Mouse (Mus musculus): Measurements from ENCODE around the gene Gtf2f2. TPM values are rescaled to one million over a fixed set of nuclear protein-coding genes. Genes with fewer than 3 reads are reported as not detected.
A peak's percentile ranks its signal among the peaks of the same experiment; 100 is the strongest.
"Not testable (repeated sequence)": the region's sequence is repeated elsewhere in the genome, so short reads cannot be mapped to it uniquely, and the experiment has no call there.

Gtf2f2 gene
- polyA plus RNA-seq, 1 experiment from 2014 or later = 40.5 TPM

GRCm38 (mm10) chr14:75871111-75871510 is 139.6 kb downstream of the Gtf2f2 start:
- ATAC-seq (ENCODE audit: low read depth) = peak; percentile 41; the same call in 1 of the 2 replicates
- Histone ChIP-seq H3K27ac (ENCODE audit: low read depth, low read length) (no peak overlapping the region), H3K9ac (replicated peaks; ENCODE audit: low read depth, low read length) (no peak overlapping the region), H3K27me3 (ENCODE audit: control insufficient read depth, insufficient read depth, low read length) (no peaks in the 10 kb centered on the region), H3K4me1 (ENCODE audit: control insufficient read depth, insufficient read depth, low read length) (no peaks in the 10 kb centered on the region), H3K36me3 (ENCODE audit: control insufficient read depth, insufficient read depth, low read length) (no peaks in the 10 kb centered on the region), H3K9me3 (ENCODE audit: control insufficient read depth, low read length) (no peaks in the 10 kb centered on the region), H3K4me3 (ENCODE audit: low read depth, low read length) (no peak overlapping the region), H3K4me2 (ENCODE audit: low read depth, low read length) (no peak overlapping the region)
- WGBS = 16% methylated on average over 5 of the region's 5 CpGs

- H3K4me3 ChIP-seq (ENCODE audit: low read depth, low read length) = no peak overlapping the region
- H3K36me3 ChIP-seq (ENCODE audit: control insufficient read depth, insufficient read depth, low read length) = no peaks in the 10 kb centered on the region
- peak; percentile 68 for ATAC-seq (ENCODE audit: low read depth)
- H3K9ac ChIP-seq (replicated peaks; ENCODE audit: low read depth, low read length) = no peak overlapping the region
- peak overlapping the region; percentile 26; the same call in 1 of the 2 replicates for H3K4me2 ChIP-seq (ENCODE audit: low read depth, low read length)
- H3K27me3 ChIP-seq (ENCODE audit: control insufficient read depth, insufficient read depth, low read length) = no peaks in the 10 kb centered on the region
- H3K27ac ChIP-seq (ENCODE audit: low read depth, low read length) = no peak overlapping the region
- no peaks in the 10 kb centered on the region for H3K4me1 ChIP-seq (ENCODE audit: control insufficient read depth, insufficient read depth, low read length)
- no peaks in the 10 kb centered on the region for H3K9me3 ChIP-seq (ENCODE audit: control insufficient read depth, low read length)
- 25% methylated on average over 9 of the region's 10 CpGs for WGBS
Measured at GRCm38 (mm10) chr14:75870631-75871030, 140.0 kb downstream of the Gtf2f2 start.

DNA sequence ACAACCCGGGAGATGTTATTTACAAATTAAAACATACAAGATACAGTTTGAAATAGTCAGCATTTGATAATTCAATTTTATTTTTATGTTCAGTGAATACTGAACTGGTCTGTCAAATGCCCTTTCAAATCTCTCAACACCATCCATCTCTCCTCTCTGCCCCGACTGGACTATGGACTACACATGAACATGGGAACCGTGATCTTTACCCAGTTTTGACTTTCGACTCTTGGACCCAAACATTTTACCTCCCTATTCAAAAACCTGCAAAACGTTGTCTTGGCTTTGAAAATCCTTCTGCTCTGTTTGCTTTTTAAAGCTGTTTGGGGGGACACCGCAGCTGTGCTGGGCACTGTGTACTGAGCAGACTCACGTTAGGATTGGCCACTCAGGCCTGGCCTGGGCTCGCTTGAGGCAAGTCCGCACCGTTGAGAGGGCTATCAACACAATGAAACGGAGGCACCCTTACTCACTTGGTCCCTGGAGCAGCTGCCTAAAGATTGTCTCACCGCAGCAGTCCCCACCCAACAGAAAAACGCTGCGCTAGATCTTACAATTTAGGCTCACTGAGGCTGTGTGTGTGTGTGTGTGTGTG is 140.8 kb downstream of the Gtf2f2 start:
- no peak for ATAC-seq (ENCODE audit: low read depth)
- Histone ChIP-seq H3K9me3 (ENCODE audit: control insufficient read depth, low read length) (no peaks in the 10 kb centered on the region), H3K4me3 (ENCODE audit: low read depth, low read length) (no peak overlapping the region), H3K4me1 (ENCODE audit: control insufficient read depth, insufficient read depth, low read length) (no peaks in the 10 kb centered on the region), H3K36me3 (ENCODE audit: control insufficient read depth, insufficient read depth, low read length) (no peaks in the 10 kb centered on the region), H3K4me2 (ENCODE audit: low read depth, low read length) (no peak overlapping the region), H3K27me3 (ENCODE audit: control insufficient read depth, insufficient read depth, low read length) (no peaks in the 10 kb centered on the region), H3K27ac (ENCODE audit: low read depth, low read length) (no peak overlapping the region), H3K9ac (replicated peaks; ENCODE audit: low read depth, low read length) (no peak overlapping the region)
- 69% methylated on average over 14 of the region's 14 CpGs for WGBS

DNA sequence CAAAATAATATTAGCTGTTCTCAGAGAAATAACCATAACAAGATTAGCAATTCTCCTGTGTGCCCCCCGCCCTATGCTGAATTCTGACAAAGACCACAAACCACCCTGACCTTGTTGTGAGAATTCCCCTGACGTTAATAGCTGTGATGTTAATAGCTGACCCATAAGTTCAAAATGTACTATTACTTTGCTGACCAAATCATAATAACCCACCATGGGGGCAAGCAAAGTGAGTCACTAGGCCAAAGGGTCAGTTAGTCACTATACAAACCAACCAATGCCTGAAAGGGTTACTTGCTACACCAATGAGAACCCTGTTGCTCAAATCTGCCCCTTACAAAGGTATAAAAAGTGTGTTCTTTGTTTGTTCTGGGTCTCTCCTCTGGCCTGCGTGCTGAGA is 142.6 kb downstream of the Gtf2f2 start:
- H3K9me3 ChIP-seq (ENCODE audit: control insufficient read depth, low read length); H3K4me3 ChIP-seq (ENCODE audit: low read depth, low read length); H3K27ac ChIP-seq (ENCODE audit: low read depth, low read length); H3K36me3 ChIP-seq (ENCODE audit: control insufficient read depth, insufficient read depth, low read length); H3K27me3 ChIP-seq (ENCODE audit: control insufficient read depth, insufficient read depth, low read length); ATAC-seq (ENCODE audit: low read depth); H3K4me2 ChIP-seq (ENCODE audit: low read depth, low read length); H3K9ac ChIP-seq (replicated peaks; ENCODE audit: low read depth, low read length); H3K4me1 ChIP-seq (ENCODE audit: control insufficient read depth, insufficient read depth, low read length): not testable (repeated sequence)
- 67% methylated on average over 3 of the region's 3 CpGs for WGBS

- H3K4me1 ChIP-seq (ENCODE audit: control insufficient read depth, insufficient read depth, low read length) = no peaks in the 10 kb centered on the region
- H3K9me3 ChIP-seq (ENCODE audit: control insufficient read depth, low read length) = no peaks in the 10 kb centered on the region
- no peak overlapping the region for H3K4me3 ChIP-seq (ENCODE audit: low read depth, low read length)
- no peaks in the 10 kb centered on the region for H3K27me3 ChIP-seq (ENCODE audit: control insufficient read depth, insufficient read depth, low read length)
- 85% methylated on average over 9 of the region's 9 CpGs for WGBS
- H3K4me2 ChIP-seq (ENCODE audit: low read depth, low read length) = no peak overlapping the region
- ATAC-seq (ENCODE audit: low read depth) = no peak
- H3K27ac ChIP-seq (ENCODE audit: low read depth, low read length) = no peak overlapping the region
- H3K9ac ChIP-seq (replicated peaks; ENCODE audit: low read depth, low read length) = no peak overlapping the region
- H3K36me3 ChIP-seq (ENCODE audit: control insufficient read depth, insufficient read depth, low read length) = no peaks in the 10 kb centered on the region
Measured at GRCm38 (mm10) chr14:75866706-75867333, 143.8 kb downstream of the Gtf2f2 start.

DNA sequence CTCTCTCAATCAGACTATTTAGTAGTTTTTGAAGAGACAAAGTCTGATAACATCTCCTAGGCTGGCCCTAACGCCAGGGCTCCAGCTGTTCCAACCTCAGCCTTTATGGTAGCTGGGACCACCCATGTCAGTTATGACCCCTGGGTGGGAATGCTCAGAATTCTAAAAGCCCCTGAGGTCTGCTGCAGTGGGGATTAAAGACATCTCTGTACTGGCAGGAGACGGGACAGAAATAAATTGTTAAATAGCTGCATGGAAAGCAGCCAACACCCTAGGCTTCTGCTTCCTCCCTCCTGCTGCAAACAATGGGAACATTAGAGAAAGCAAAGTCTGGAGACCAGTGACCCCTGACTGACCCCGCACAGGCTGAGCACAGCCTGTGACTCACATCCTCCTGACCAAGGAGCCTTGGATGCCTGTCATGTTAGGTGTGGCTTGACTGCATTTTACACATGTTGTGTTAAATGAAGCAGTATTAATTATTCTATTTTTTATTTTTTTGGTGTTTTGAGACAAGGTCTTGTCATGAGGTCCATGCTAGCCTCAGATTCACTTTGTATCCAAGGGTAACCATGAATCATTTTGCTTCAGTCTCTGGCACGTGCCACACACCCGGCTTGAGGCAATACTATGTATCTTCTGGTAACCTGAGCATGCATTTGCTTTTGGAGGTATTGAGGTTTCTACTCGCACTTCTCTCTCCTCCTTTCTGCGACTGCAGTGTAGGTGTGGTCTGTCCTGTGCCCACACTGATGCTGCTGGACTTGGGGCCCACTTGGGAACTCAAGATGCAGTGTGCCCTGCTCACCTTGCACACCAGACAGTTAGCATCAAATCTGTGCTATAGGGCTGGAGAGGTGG is 146.9 kb downstream of the Gtf2f2 start:
- no peaks in the 10 kb centered on the region for H3K36me3 ChIP-seq (ENCODE audit: control insufficient read depth, insufficient read depth, low read length)
- ATAC-seq (ENCODE audit: low read depth) = peak; percentile 90
- H3K9me3 ChIP-seq (ENCODE audit: control insufficient read depth, low read length) = no peaks in the 10 kb centered on the region
- no peaks in the 10 kb centered on the region for H3K4me1 ChIP-seq (ENCODE audit: control insufficient read depth, insufficient read depth, low read length)
- H3K27me3 ChIP-seq (ENCODE audit: control insufficient read depth, insufficient read depth, low read length) = no peaks in the 10 kb centered on the region
- peak overlapping the region; percentile 44; the same call in 1 of the 2 replicates for H3K27ac ChIP-seq (ENCODE audit: low read depth, low read length)
- H3K9ac ChIP-seq (replicated peaks; ENCODE audit: low read depth, low read length) = no peak overlapping the region
- no peak overlapping the region for H3K4me3 ChIP-seq (ENCODE audit: low read depth, low read length)
- H3K4me2 ChIP-seq (ENCODE audit: low read depth, low read length) = no peak overlapping the region
- 6% methylated on average over 7 of the region's 7 CpGs for WGBS

GRCm38 (mm10) chr14:75862701-75863100 is 148.0 kb downstream of the Gtf2f2 start:
- Histone ChIP-seq H3K9me3 (ENCODE audit: control insufficient read depth, low read length) (no peaks in the 10 kb centered on the region), H3K36me3 (ENCODE audit: control insufficient read depth, insufficient read depth, low read length) (no peaks in the 10 kb centered on the region), H3K27ac (ENCODE audit: low read depth, low read length) (no peak overlapping the region), H3K9ac (replicated peaks; ENCODE audit: low read depth, low read length) (no peak overlapping the region), H3K27me3 (ENCODE audit: control insufficient read depth, insufficient read depth, low read length) (no peaks in the 10 kb centered on the region), H3K4me3 (ENCODE audit: low read depth, low read length) (no peak overlapping the region), H3K4me2 (ENCODE audit: low read depth, low read length) (no peak overlapping the region), H3K4me1 (ENCODE audit: control insufficient read depth, insufficient read depth, low read length) (no peaks in the 10 kb centered on the region)
- no peak for ATAC-seq (ENCODE audit: low read depth)
- 90% methylated on average over 6 of the region's 6 CpGs for WGBS

GRCm38 (mm10) chr14:75859619-75860018 is 151.0 kb downstream of the Gtf2f2 start:
- H3K4me2 ChIP-seq (ENCODE audit: low read depth, low read length) = no peak overlapping the region
- no peaks in the 10 kb centered on the region for H3K27me3 ChIP-seq (ENCODE audit: control insufficient read depth, insufficient read depth, low read length)
- no peaks in the 10 kb centered on the region for H3K36me3 ChIP-seq (ENCODE audit: control insufficient read depth, insufficient read depth, low read length)
- no peak overlapping the region for H3K27ac ChIP-seq (ENCODE audit: low read depth, low read length)
- no peaks in the 10 kb centered on the region for H3K4me1 ChIP-seq (ENCODE audit: control insufficient read depth, insufficient read depth, low read length)
- H3K9me3 ChIP-seq (ENCODE audit: control insufficient read depth, low read length) = no peaks in the 10 kb centered on the region
- H3K4me3 ChIP-seq (ENCODE audit: low read depth, low read length) = no peak overlapping the region
- ATAC-seq (ENCODE audit: low read depth) = no peak
- no peak overlapping the region for H3K9ac ChIP-seq (replicated peaks; ENCODE audit: low read depth, low read length)
- WGBS = 90% methylated on average over 2 of the region's 2 CpGs

DNA sequence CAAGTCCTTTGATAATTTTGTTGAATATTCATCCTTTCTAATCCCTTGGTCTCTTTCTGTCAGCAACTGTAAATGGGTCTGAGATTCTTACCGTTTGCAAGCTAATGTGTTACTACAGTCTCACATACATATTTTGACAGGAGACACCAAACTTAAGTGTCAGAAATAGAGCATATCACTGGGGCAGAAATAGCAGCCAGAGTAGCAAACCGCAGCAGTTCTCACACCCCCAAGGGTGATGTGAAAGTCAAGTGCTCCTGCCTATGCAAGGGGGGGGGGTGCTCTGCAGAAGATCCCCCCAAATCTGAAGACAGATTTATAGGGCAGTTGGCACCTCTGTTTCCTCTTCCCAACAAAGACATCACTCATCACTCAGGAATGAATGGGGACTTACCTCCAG is 152.5 kb downstream of the Gtf2f2 start:
- Histone ChIP-seq H3K27me3 (ENCODE audit: control insufficient read depth, insufficient read depth, low read length) (no peaks in the 10 kb centered on the region), H3K4me3 (ENCODE audit: low read depth, low read length) (no peak overlapping the region), H3K4me1 (ENCODE audit: control insufficient read depth, insufficient read depth, low read length) (no peaks in the 10 kb centered on the region), H3K36me3 (ENCODE audit: control insufficient read depth, insufficient read depth, low read length) (no peaks in the 10 kb centered on the region), H3K4me2 (ENCODE audit: low read depth, low read length) (no peak overlapping the region), H3K9me3 (ENCODE audit: control insufficient read depth, low read length) (no peaks in the 10 kb centered on the region), H3K9ac (replicated peaks; ENCODE audit: low read depth, low read length) (no peak overlapping the region), H3K27ac (ENCODE audit: low read depth, low read length) (no peak overlapping the region)
- WGBS = 75% methylated on average over 2 of the region's 2 CpGs
- no peak for ATAC-seq (ENCODE audit: low read depth)

Data from neural tube, embryonic 14.5 days (tissue).